Mouse (Mus musculus) urinary bladder, postnatal 10 days (tissue): ENCODE results near the gene Tango2.

Source experiments
- DNase-seq: peaks from one replicate; pipeline ENCODE4 v3.0.0; 2022; ENCODE audit warnings: low spot score

Gene Tango2

DNA sequence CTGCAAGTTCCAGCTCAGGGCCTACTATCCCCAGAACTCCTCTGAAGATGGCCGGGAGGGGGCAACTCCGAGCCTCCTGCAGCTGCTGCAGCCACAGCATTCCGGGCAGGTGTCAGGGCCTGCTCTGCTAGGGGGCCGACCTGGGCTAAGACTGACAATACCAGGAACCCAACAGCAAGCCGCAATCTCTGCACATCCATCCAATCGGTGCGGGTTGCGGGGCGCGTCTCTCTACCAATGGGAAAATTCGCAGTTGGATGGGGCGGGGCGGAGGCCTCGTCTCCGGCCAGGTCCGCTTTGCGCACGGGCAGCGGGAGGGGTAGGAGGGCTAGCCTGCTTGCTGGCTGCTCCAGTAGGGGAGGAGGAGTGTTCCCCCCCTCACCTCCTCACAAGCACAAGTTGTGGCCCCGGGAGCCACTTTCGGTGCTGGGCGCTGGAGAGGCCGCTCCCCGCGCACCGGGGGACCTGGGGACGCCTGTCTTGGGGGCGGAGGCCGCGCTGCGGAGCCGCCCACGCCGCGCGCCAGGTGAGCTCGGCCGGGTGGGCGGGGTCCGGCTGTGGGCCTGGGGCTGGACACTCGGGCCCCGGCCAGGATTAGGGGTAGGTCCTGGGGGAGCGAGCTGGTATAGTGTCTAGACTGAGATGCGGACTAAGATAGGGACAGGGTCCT, at the start of gene Tango2, which contains the start of gene Arvcf:
Gene Tango2 (minus strand): TSS at position 173 of the 670 bp plus-strand sequence.
Gene Arvcf (plus strand): TSS at position 252 of the 670 bp plus-strand sequence.
- peak; percentile 62 for DNase-seq

DNA sequence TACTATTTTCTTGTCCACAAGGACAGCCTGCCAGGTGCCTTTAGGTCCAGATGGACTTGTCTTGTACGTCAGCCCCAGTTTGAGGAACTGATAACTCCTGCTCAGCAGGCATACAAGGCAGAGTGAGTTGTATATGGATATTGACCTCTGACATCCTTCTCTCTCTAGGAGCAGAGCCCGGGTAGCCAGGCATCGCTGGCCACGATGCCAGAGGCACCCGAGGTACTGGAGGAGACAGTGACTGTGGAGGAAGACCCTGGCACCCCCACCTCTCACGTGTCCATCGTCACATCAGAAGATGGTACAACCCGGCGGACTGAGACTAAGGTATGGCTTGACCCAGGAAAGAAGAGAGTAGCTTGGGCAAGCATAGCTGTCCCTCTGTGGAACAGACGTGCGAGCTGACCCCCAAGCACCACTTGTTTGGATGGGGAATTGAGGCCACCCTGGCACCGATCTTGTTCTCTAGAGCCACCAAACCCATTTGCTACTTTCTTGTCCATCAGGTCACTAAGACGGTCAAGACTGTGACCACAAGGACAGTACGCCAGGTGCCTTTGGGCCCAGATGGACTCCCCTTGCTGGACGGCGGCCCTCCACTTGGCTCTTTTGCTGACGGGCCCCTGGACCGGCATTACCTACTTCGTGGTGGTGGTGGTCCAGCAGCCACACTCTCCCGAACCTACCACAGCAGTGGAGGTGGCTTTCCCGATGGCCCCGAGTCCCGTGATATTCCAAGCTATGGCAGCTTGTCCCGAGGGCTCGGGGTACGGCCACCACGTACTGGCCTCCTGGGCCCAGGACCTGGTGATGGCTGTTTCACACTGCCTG, 49.1 kb upstream of the Tango2 start:
- no peak for DNase-seq

DNA sequence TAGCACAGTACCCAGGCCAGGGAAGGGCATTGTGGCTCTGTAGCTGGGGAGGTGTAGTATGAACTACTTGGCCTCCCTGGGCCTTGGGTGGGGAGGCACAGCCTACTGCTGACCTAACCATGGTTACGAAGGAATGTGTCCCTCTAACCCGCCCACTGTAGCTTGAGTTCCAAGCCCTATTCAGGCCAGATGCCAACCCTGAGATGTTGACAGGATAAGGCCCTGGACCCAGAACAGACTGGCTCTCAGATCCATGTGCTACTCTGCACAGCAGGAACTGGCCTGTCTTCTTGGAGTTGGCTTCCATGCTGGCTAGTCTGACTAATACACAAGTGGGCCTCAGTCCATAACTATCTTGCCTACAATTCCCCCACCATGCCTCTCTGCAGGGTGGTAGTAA, 48.3 kb upstream of the Tango2 start:
- no peak for DNase-seq

DNA sequence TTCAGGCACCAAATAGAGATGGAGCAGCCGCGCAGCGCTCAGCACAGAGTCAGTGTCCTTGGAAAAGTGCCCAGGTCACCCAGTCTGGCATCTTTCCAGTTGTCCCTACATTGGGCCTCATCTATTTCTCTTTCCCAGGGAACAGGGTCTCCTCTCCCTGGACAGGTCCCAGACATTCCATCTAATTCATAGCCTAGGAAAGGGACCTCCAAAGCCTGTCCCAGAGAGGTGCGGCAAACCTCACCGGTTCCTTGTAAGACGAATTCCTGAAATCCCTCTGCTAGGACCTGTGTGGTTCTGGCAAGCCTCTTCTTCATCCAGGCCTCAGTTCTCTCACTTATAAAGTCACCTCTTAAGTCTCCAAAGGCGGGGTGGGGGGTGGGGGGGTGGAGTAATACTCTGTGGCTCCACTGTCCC, 47.7 kb upstream of the Tango2 start:
- no peak for DNase-seq

DNA sequence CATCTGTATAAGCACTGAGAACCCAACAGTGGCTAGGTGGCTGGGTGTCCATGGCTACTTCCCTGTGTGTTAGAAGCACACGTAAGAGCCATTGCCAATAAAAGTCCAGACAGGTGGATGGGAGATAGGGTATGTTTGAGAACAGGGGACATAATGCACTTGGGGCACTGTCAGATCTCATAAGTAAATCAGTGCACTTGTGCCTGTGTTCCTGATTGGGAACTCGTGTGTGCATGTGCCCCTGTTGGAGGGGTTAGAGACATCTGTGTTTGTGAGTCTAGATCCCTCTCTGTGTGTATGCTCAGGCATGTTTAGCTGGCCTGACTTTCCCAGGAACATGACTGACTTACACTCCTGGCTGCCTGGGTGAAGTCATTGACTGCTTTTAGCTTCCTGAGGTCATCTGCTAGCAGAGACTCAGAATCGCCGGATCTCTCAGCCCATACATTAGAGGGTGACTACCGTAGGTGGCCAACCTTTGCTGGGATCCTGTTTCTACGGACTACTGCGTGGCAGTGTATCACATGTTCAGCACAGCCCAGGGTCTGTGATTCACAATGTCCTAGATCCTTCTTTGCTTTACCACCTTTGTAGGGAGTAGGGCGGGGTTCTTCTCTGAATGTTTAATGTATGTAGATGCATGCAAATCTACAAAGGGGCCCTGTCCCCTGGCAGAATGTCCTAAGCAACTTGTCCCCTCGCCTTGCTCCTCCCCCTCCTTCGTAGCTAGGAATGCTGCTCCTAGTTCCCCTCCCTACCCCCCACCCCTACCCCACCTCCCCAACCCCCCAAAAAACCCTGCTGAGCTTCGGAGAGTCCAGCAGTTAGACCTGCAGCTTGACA, 47.1 kb upstream of the Tango2 start:
- no peak for DNase-seq

DNA sequence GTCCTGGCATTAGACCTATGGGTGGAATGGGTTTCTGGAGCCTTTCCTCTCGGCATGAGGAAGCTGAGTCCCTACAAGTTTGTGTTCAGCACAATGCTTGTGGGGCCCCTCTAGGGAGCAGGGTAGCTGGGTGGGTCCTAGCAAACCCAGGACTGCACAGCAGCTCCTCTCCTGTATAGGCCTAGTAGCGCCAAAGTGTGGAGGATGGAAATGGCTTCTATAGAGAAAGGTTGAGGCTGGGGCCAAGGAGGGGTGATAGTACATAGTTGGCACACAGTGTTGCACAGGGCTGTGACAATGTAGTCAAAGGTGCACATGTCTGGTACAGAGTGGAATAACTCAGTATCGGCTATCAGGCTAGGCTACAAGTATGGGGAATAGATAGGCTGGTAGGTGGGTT, 46.2 kb upstream of the Tango2 start:
- no peak for DNase-seq

DNA sequence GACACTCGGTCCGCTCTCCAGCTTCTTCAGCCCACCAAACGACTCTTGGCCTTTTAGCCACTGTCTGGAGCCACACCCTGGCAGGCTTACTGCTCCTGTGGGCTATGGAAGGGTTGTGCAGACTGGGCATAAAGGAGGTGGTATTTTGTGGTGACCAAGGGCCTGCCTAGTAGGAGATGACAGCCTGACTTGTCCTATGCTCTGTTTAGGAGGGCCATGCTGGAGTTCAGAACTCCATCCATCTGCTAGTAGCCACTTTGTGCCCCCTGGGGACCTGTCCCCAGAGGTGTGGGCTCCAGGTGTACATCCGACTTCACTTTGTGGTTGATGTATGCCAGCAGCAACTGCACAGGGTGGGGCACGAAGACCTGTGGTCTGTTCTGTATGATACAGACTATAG, 45.7 kb upstream of the Tango2 start:
- no peak for DNase-seq

DNA sequence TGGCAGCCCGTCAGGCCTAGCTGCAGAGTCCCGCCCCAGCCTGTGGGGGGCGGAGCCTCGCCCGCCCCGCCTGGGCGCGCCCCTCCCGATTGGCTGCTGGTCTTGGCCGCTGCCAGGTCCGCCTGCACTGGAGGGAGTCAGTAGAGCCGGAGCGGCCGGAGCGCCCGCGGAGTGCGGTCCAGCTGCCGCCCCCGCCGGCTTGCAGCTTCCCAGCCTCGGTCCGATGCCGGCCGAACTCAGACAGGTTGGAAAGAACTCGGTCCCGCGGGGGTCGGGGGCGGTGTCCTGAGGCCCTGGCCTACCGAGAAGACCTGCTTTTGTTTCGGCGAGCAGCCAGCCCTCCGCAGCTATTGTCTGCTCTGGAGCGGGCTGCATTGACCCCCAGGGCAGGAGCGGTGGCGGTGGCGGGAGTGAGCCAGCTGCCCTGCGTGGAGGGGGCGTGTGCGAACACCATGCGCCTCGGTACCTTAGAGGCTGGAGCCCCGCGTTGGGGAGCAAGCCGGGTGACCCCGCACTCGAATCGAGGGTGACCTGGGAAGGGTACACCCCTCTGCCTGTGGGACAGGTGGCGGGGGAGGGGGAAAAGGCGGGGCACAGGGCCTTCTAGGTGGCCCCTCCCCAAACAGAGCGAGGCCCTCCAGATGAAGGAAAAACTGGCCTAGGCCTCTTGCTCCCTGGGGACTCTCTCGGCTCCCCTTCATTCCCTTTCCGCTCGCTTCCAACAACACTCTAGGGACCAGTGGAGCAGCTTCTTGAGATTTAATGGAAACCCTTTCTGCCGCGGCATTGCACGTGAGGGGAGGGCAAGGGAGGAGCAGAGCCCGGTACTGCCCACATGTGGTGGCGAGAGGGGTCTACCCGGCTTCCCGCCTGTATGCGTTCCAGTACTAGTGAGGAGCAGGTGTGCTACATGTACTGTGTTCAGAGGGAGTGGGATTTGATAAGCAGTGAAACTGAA, 44.8 kb upstream of the Tango2 start:
- peak; percentile 47 for DNase-seq

DNA sequence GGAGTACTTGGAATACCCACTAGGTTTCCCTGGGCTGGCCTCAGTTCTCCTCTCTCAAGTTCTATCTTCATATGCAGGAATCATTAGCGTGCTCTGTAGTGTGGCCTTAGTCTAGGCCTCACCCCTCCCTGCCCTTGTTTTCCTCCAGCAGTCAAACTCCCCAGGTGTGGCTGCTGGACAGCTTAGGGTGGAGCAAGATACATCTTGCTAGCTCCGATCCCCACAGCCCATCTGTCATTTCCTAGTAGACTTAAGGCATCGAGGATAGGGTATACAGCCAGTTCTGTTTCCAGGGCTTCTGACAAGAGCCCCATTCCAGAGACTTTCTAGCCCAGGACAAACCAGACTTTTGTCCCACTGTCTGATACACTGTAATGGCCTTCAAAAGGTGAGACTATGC, 43.8 kb upstream of the Tango2 start:
- no peak for DNase-seq

DNA sequence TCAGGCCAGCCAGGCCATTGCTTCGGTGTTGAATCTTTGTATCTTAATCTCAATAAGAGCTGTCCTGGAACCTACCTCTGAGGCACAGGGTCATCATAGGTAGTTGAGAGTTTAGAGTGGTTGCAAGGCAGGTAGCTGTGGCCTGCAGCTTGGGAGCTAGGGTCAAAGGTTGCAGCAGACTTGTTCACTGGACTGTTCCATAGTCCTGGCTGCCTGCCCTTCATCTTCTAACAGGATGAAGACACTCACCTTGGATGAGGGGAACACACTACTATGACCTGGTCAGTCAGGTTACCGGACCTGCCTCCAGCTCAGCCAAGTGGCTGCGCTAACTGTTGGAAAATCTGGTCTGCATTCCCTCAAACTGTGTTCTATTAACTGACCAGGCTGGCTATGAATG, 43.2 kb upstream of the Tango2 start:
- DNase-seq: no peak

DNA sequence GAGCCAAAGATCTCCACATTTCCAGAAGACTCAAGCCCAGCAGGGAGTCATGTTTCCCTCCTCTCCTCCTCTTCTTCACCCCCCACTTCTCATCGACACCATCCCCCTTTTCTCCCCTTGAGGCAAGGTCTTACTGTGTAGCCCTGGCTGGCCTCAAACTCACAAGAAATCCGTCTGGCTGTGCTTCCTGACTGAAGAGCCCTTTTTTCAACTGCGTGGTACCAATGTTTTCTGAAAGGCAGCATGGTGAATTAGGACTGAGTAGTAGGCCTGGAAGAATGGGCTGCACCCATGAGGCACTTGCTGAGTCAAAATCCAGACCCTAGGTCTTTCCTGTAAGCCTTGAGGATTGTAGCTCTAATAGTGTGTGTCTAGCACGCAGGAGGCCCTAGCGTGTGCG, 42.5 kb upstream of the Tango2 start:
- no peak for DNase-seq

DNA sequence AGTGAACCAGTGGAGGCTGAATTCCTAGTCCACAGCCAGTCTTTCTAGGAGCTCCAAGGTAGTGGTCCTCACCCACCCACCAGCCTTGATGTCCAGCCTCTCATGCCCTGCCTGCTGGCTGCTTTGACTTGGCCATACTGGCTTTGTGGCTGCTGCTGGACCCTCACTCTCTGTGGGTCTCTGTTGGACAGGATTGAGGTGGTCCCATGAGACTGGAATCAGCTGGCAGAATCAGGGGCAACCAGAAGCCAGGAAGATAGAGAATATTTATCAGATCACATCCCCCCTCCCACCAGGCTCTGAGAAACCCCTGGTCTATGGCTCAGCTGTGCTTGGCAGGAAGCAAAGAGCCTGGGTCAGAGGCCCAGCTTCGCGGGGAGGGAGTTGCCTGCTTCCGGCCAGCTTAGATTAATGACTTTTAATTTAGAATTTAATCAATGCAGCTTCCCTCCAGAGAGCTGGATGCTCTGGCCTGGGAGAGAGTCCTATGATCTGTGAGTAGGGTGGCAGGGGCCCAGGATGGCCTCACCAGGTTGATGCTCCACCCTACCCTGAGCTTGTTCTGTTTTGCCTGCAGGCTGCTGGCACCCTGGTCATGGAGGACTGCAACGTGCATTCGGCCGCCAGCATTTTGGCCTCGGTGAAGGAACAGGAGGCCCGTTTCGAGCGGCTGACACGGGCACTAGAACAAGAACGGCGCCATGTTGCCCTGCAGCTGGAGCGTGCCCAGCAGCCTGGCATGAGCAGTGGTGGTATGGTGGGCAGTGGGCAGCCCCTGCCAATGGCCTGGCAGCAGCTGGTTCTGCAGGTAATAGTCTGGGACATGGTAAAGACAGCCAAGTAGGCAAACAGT, 40.9 kb upstream of the Tango2 start:
- no peak for DNase-seq

DNA sequence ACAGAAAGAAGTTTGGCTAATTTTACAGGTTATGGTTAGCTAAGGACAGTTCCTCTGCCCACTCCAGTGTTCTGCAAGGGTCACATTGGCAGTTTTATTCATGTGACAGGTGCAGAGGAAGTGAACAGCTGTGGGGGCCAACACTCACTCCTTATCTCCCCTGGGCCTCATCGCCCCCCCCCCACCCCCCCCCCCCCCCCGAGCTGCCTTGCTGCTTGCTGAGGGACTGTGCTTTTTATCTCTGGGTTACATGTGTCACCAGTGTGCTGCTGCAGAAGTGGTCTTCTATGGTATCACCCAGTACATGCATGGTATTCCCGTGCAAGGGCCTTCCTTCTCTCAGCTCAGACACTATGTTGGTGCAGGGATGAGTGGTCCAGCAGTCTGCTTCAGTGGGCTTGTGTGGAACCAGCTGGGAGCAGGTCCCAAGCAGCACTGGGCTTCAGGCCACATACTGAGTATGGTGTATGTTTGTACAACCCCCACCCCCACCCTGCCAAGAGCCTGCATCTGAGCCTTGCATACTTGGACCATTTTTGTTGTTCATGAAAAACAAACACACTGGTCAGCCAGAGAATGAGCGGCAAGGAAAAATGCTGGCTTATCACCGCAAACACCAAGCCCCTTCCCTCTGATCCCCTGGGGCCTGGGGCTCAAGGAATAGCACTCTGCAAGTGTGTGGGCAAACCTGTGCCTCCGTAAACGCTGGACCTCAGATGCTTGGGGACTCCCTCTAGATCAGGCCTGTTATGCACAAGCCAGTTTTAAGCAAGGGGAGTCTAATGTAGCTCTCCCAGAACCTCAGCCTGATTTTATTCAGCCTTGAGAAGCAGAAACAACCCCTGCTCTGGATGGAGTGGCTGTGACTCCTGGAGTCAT, 40.0 kb upstream of the Tango2 start:
- DNase-seq: no peak

DNA sequence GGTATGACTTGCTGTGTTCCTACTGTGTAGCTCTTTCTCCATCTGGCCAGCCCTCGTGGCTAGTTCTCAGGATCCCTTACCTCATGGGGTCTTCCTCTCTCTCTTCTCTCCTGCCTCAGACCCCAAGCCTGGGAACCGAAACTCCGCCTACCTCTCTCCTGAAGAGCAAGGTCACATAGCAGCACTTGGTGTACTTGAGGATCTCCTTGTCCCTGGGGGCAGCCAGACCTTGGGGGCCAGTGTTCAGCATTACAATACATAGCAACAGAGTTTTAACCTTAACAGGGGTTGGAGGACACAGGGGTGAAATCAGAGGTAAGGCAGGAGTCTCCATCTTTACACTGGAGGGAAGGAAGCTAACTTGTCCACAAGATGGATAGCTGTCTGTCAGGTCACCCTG, 39.1 kb upstream of the Tango2 start:
- no peak for DNase-seq

DNA sequence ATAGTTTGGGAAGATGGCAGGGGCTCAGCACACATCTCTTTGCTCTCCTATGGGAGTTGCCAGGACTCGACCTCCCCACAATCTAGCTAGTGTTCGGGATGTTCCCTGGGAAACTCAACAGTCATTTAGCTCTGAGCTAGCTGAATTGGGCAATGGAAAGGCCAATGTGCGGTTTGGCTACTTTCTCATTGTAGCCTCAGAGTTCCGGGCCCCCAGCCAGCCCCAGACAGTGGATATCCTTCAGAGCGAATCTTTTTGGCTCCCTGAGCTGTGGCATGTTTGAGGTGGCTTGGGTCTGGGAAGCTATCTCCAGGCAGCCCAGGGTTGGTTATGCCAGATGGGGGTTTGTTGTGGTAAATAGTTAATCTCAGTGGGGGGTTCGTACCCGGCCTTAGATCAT, 38.5 kb upstream of the Tango2 start:
- DNase-seq: no peak

DNA sequence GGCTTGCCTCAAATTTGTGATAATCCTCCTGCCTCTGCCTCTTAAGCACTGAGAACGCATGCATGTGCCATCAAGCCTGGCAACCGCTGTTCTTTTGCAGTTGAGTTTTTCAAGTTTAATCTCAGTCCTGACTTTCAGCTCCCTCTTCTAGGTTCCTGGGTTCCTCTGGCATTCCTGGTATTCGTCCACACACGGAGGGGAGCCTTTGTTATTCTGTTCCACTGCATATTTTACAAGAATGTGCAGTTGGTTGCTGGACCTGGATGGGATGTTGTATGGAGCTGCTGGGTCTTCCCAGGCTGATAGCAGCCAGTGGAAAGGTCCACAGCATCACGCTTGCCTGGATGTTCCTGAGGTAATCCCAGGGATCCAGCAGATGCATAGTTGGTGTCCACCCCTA, 37.5 kb upstream of the Tango2 start:
- DNase-seq: no peak

DNA sequence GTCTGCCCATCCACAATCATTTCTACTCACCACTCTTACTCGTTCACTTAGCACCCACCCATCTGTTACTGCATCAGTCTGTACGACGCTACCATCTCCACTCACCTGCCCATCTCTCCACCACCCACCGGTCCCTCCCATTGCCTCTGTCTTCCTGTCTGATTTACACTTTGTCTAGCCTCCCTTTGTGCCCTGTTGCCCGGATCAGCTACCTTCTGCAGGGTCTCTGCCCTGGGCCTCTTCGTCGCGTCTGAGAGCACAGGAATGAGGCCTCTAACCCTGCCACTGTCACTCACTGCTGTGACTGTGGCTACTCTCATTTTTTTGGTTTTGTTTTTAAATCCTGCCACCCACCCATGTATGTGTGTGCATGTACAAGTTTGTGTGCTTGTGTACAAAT, 36.8 kb upstream of the Tango2 start:
- no peak for DNase-seq

DNA sequence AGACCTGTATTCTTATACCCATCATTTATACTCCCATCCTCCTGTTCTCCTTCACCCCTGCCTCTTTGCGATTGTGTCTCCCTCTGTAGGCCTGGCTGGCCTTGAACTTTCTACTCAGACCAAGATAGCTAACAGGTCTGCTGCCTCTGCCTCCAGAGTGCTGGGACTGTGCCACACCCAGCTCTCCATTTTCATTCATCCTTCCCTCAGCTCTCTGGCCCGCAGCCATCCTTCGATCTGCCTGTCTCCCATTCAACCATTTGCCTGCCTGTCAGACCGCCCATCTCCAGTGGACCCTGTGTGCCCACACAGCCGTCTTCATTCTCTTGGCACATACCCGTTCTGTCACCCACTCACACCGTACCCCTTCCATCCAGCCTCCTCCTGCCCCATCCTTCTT, 36.3 kb upstream of the Tango2 start:
- no peak for DNase-seq

DNA sequence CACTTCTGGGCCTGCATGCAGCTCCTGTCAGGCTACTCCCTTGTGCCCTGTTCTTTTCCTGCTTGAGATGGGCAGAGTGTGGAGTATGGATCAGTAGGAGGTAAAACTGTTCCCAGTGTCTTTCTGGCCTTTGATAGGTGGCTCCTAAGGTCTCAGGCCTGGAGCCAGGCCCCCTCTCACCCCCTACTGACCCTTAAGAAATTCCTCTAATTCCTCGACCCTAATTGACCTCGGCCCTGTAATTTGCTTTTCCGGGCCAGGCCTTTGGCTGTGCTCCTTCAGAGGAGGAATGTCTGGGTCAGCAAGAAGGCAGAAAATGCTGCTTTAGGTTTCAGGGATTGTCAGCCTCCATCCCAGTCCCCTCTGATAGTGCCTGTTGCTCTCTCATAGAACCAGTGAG, 35.9 kb upstream of the Tango2 start:
- DNase-seq: no peak
